Mouse (Mus musculus): ENCODE results near the gene Vangl1. TPM values are rescaled to one million over a fixed set of nuclear protein-coding genes. Genes with fewer than 3 reads are reported as not detected.

The Vangl1 gene
- polyA plus RNA-seq, 1 experiment from 2014 or later: 21.4 TPM

GRCm38 (mm10) chr3:102197746-102198145, 6.7 kb downstream of the Vangl1 start:
- ATAC-seq (ENCODE audit: borderline replicate concordance, extremely low read depth, low FRiP score, low TSS enrichment): no peak
- H3K4me2 ChIP-seq: no peak overlapping the region
- 17% methylated on average over 5 of the region's 5 CpGs for WGBS

DNA sequence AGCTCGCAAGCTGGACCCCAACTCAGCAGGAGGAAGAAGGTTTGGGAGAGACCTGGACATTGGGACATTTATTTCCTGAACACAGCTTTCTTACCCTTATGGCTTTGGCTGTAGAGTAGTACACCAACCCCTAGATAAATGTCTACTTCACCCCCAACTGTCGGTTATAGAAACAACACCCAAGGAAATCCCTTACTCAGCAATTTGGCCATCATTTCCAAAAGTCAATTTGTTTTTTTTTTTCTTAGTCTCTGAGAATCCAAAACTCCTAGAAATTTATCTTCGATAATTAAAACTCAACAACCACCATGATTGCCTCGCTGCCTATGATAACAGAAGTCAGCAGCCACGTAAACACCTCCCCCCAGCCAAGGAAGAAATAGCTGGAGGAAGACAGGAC, 7.3 kb downstream of the Vangl1 start:
- Histone ChIP-seq H3K9ac (no peak overlapping the region), H3K4me2 (no peak overlapping the region), H3K9me3 (no peaks in the 10 kb centered on the region), H3K4me1 (peaks cover 77% of the 10 kb centered on the region), H3K36me3 (peaks cover 10% of the 10 kb centered on the region; the same call in 1 of the 2 replicates), H3K27ac (no peak overlapping the region), H3K4me3 (no peak overlapping the region), H3K27me3 (no peaks in the 10 kb centered on the region; the same call in 1 of the 2 replicates)
- ATAC-seq (ENCODE audit: borderline replicate concordance, extremely low read depth, low FRiP score, low TSS enrichment): no peak
- 70% methylated on average over 5 of the region's 5 CpGs for WGBS

More at GRCm38 (mm10) chr3:102197746-102198145, 6.7 kb downstream of the Vangl1 start:
- H3K9me3 ChIP-seq: no peaks in the 10 kb centered on the region
- H3K27me3 ChIP-seq: no peaks in the 10 kb centered on the region; the same call in 1 of the 2 replicates
- H3K27ac ChIP-seq: no peak overlapping the region
- no peak overlapping the region for H3K4me3 ChIP-seq
- H3K9ac ChIP-seq: no peak overlapping the region
- H3K4me1 ChIP-seq: peaks cover 77% of the 10 kb centered on the region
- H3K36me3 ChIP-seq: peaks cover 10% of the 10 kb centered on the region; the same call in 1 of the 2 replicates

DNA sequence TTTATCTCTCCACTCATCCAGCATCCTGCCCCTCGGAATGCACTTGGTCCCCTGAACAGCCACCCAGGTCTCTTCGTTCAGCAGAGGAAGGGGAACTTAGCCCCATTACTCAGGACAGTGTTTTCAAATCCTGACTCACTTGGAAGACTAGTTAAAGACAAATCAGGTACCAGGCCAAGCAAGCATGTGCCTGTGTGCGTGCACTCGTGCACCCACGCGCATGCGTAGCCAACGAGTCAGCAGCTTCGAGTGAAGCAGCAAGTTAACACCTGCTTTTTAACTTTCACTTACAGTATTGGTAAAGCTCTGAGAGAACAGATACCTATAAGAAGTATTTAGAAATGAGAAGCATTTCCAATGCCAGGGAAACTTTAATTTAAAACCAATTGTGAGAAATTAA, 8.3 kb downstream of the Vangl1 start:
- no peaks in the 10 kb centered on the region; the same call in 1 of the 2 replicates for H3K27me3 ChIP-seq
- H3K4me3 ChIP-seq: no peak overlapping the region
- no peak overlapping the region for H3K4me2 ChIP-seq
- H3K36me3 ChIP-seq: peaks cover 10% of the 10 kb centered on the region; the same call in 1 of the 2 replicates
- H3K27ac ChIP-seq: 0 out of 2 replicates have a peak overlapping the region, but pooled peaks have one; percentile 30
- ATAC-seq (ENCODE audit: borderline replicate concordance, extremely low read depth, low FRiP score, low TSS enrichment): no peak
- no peak overlapping the region for H3K9ac ChIP-seq
- no peaks in the 10 kb centered on the region for H3K9me3 ChIP-seq
- H3K4me1 ChIP-seq: peaks cover 81% of the 10 kb centered on the region
- WGBS: 82% methylated on average over 9 of the region's 9 CpGs

- Histone ChIP-seq H3K36me3 (peaks cover 10% of the 10 kb centered on the region; the same call in 1 of the 2 replicates), H3K4me3 (no peak overlapping the region), H3K27ac (0 out of 2 replicates have a peak overlapping the region, but pooled peaks have one; percentile 30), H3K9me3 (no peaks in the 10 kb centered on the region), H3K9ac (no peak overlapping the region), H3K4me1 (peaks cover 81% of the 10 kb centered on the region), H3K4me2 (no peak overlapping the region), H3K27me3 (no peaks in the 10 kb centered on the region)
- ATAC-seq (ENCODE audit: borderline replicate concordance, extremely low read depth, low FRiP score, low TSS enrichment): no peak
- WGBS: 48% methylated on average over 2 of the region's 2 CpGs
These were observed 8.7 kb downstream of the Vangl1 start for GRCm38 (mm10) chr3:102195762-102196161.

DNA sequence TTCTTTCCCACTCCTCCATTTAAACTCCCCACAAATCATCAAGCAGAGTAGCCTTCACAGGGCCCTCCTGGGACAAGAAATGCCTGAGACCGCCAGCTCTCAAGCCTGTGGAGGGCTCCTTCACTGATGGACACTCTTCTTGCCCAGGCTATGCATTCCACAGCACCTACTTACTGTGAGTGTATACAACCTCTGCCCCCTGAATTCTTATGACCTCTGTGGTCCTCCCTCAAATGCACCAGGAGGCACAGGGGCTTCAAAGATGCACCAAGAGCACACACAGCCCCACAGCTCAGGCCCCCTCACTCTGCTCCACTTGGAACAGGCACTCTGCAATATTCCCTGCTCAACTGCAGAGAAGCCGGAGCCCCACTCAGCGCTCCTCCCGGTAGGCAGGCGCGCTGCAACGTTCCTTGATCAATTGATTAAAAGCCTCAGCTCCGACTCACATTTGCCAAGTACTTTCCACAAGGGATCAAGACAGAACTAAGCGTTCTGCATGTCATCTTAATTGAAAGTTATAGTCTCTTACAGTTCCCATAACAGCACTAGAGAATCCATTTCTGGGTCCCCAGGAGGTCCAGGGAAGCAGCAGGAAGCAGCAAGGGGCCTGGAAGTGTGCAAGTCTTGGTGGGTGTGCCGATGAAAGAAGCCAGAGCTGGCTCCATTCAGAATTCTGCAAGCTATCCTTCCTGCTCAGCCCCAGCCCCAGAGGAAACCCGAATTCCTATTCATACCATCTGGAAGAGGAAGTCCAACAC, 10.0 kb downstream of the Vangl1 start:
- 17% methylated on average over 11 of the region's 11 CpGs for WGBS
- Histone ChIP-seq H3K9ac (no peak overlapping the region), H3K27ac (peak overlapping the region; percentile 86)

DNA sequence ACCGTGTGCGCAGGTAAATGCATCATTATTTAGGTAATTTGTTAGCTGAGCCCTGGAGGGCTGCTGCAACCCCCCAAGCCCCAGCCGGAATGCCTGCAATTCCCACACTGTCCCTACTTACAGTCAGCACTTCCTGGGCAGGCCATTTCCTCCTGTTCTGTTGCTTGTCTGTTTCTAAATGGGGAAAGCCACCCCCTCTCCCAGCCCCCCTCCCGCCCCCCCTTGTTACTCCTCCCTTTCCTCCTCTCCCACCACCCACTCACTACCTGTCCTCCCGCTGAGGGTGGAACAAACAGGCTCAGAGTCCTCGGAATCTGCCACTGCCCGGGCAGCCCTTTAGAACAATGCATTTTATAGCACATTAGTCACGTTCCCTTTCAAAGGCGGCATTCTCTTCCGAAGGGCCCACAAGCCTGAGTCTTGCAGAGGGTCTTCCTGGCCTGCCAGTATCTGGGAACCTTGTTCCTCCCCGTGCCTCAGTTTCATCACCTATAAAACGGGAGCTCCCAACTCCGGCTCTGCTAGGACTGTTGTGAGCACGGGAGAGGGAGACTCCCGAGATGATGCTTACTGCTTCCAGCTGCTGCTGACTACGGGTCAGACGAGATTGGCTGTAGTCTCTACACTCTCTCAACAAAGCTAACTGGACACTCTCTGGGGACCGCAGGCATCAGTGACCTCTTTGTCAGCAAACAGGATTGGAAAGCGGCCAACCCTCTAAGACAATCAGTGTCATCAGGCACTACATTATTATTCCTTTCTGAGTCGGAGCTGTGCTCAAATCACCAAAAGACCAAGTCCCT, 10.8 kb downstream of the Vangl1 start:
- H3K4me2 ChIP-seq: peak overlapping the region; percentile 47

More for the DNA sequence above, 10.0 kb downstream of the Vangl1 start:
- ATAC-seq (ENCODE audit: borderline replicate concordance, extremely low read depth, low FRiP score, low TSS enrichment): peak; percentile 46; the same call in 1 of the 2 replicates
- H3K27me3 ChIP-seq: no peaks in the 10 kb centered on the region
- H3K36me3 ChIP-seq: peaks cover 10% of the 10 kb centered on the region; the same call in 1 of the 2 replicates
- H3K9me3 ChIP-seq: no peaks in the 10 kb centered on the region
- peaks cover 85% of the 10 kb centered on the region for H3K4me1 ChIP-seq
- peak overlapping the region; percentile 47 for H3K4me2 ChIP-seq
- no peak overlapping the region for H3K4me3 ChIP-seq

DNA sequence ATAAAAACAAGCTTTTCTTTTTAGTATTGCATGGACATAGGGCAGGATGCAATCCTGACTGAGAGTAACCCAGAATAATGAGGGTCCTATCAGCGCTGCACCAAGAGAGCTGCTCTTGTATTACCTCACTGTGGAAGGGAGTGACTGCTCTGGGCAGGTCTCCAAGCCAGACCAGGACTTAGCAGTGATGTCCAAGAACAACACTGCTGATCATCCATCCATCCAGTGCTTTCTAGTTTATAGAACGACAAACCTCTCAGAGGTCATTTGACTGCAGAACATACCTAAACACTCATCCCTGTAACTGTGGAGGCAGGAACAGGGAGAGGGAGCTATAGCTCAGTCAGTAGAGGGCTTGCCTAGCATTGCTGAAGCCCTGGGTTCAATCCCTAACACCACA, 11.9 kb downstream of the Vangl1 start:
- no peak overlapping the region for H3K4me2 ChIP-seq
- 0 out of 2 replicates have a peak, but pooled peaks have one; percentile 3 for ATAC-seq (ENCODE audit: borderline replicate concordance, extremely low read depth, low FRiP score, low TSS enrichment)
- no peak overlapping the region for H3K9ac ChIP-seq

More for the DNA sequence above, 10.8 kb downstream of the Vangl1 start:
- Histone ChIP-seq H3K9me3 (no peaks in the 10 kb centered on the region), H3K4me1 (peaks cover 88% of the 10 kb centered on the region), H3K27me3 (no peaks in the 10 kb centered on the region), H3K36me3 (peaks cover 10% of the 10 kb centered on the region; the same call in 1 of the 2 replicates), H3K4me3 (no peak overlapping the region), H3K9ac (no peak overlapping the region), H3K27ac (peak overlapping the region; percentile 86)
- ATAC-seq (ENCODE audit: borderline replicate concordance, extremely low read depth, low FRiP score, low TSS enrichment): peak; percentile 74
- WGBS: 6% methylated on average over 20 of the region's 20 CpGs

GRCm38 (mm10) chr3:102191575-102191974, 12.9 kb downstream of the Vangl1 start:
- H3K4me1 ChIP-seq: peaks cover 67% of the 10 kb centered on the region
- H3K27ac ChIP-seq: no peak overlapping the region
- H3K27me3 ChIP-seq: no peaks in the 10 kb centered on the region
- H3K36me3 ChIP-seq: peaks cover 26% of the 10 kb centered on the region
- no peak overlapping the region for H3K9ac ChIP-seq
- H3K4me3 ChIP-seq: no peak overlapping the region
- no peak overlapping the region for H3K4me2 ChIP-seq
- no peaks in the 10 kb centered on the region for H3K9me3 ChIP-seq
- ATAC-seq (ENCODE audit: borderline replicate concordance, extremely low read depth, low FRiP score, low TSS enrichment): no peak
- 73% methylated on average over 3 of the region's 3 CpGs for WGBS

More for the DNA sequence above, 11.9 kb downstream of the Vangl1 start:
- Histone ChIP-seq H3K36me3 (peaks cover 16% of the 10 kb centered on the region; the same call in 1 of the 2 replicates), H3K9me3 (no peaks in the 10 kb centered on the region), H3K4me3 (no peak overlapping the region), H3K27ac (peak overlapping the region; percentile 86; the same call in 1 of the 2 replicates), H3K27me3 (no peaks in the 10 kb centered on the region), H3K4me1 (peaks cover 77% of the 10 kb centered on the region)
- WGBS: 50% methylated on average over 2 of the region's 2 CpGs

- Histone ChIP-seq H3K27me3 (no peaks in the 10 kb centered on the region), H3K4me2 (no peak overlapping the region), H3K36me3 (peaks cover 25% of the 10 kb centered on the region), H3K4me1 (peaks cover 58% of the 10 kb centered on the region), H3K9ac (no peak overlapping the region), H3K9me3 (0 out of 2 replicates have a peak, but pooled peaks cover 5% of the 10 kb centered on the region), H3K27ac (no peak overlapping the region), H3K4me3 (no peak overlapping the region)
- ATAC-seq (ENCODE audit: borderline replicate concordance, extremely low read depth, low FRiP score, low TSS enrichment): no peak
These were observed 13.9 kb downstream of the Vangl1 start for GRCm38 (mm10) chr3:102190642-102191041.

- Histone ChIP-seq H3K27ac (no peak overlapping the region), H3K36me3 (peaks cover 29% of the 10 kb centered on the region), H3K4me1 (peaks cover 51% of the 10 kb centered on the region), H3K9me3 (0 out of 2 replicates have a peak, but pooled peaks cover 5% of the 10 kb centered on the region), H3K4me3 (no peak overlapping the region), H3K27me3 (no peaks in the 10 kb centered on the region), H3K4me2 (no peak overlapping the region), H3K9ac (no peak overlapping the region)
- WGBS: 24% methylated on average over 4 of the region's 4 CpGs
- no peak for ATAC-seq (ENCODE audit: borderline replicate concordance, extremely low read depth, low FRiP score, low TSS enrichment)
These were observed 14.5 kb downstream of the Vangl1 start for GRCm38 (mm10) chr3:102190015-102190414.

- Histone ChIP-seq H3K4me3 (no peak overlapping the region), H3K27ac (0 out of 2 replicates have a peak overlapping the region, but pooled peaks have one; percentile 31), H3K9ac (no peak overlapping the region), H3K4me1 (peaks cover 41% of the 10 kb centered on the region), H3K36me3 (peaks cover 33% of the 10 kb centered on the region), H3K27me3 (no peaks in the 10 kb centered on the region), H3K4me2 (no peak overlapping the region), H3K9me3 (0 out of 2 replicates have a peak, but pooled peaks cover 5% of the 10 kb centered on the region)
- no peak for ATAC-seq (ENCODE audit: borderline replicate concordance, extremely low read depth, low FRiP score, low TSS enrichment)
- WGBS: 34% methylated on average over 6 of the region's 6 CpGs
These were observed 15.5 kb downstream of the Vangl1 start for GRCm38 (mm10) chr3:102188972-102189371.

All from lung, embryonic 15.5 days (tissue).